Mouse (Mus musculus): ENCODE results near the gene Tph2. TPM values are rescaled to one million over a fixed set of nuclear protein-coding genes. Genes with fewer than 3 reads are reported as not detected.

Tph2 gene
- total RNA-seq, 4 experiments from 2014 or later = 0.77 to 1.7 TPM; not detected in 2

GRCm38 (mm10) chr10:115127907-115128306, 56.9 kb downstream of the Tph2 start:
- DNase-seq = no peak

DNA sequence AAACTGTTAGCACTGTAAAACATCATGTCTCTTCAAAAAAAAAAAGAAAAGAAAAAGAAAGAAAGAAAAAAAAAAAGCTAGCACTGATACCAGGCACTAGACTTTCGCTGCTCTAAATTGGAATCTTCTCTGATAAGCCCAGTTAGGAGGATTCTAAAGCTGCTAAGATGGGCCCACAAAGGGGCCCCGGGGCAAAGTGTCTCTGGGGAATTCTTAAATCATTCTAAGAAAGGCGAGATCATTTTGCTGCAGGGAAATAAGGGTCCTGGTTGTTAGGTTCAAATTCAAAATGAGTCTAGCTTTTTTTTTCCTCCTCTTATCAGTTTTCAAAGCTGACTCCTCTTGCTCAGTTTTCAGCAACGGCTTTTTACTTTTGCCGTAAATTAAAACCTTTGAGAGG, 59.3 kb downstream of the Tph2 start:
- no peak for DNase-seq

- no peak for DNase-seq
Measured at GRCm38 (mm10) chr10:115125027-115125426, 59.8 kb downstream of the Tph2 start.

DNA sequence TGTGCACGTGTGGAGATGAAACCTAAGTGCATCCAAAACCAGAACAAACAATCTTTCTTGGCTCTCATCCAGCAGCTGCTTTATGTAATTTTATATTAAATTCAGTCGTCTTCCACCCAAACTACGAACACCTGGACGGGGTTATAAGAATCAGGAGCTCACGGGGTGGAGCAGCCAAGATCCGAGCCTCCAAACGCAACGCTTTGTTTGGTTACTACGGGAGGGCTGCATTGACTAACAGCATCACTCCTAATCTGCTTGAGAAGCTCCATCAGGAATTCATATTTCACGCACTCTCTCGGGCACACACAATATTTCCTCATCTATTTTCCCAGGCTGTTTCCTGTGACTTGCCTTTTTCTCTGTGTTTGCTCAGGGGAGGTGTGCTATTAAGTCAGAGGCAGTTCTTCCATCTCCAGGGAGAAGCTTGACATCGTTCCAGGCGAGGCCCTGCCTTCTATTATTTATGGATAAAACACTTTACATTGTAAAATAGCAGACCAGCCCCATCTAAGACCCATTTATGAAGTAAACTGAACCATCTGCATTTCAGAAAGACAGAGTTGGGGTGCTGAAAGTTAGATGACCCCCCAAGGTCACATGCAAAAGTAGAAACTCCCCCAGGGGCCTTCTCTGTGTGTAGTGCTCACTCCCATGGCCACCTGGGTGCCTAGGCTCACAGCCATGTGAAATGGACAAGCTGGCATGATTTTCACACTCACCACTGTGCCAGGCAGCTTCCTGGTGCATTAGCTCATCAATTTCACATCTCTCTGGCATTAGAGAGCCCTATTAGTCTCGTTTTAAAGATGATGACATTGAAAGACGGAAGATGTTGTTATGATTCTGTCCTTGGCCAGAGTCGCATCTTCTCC, 76.9 kb downstream of the Tph2 start:
- DNase-seq = no peak

GRCm38 (mm10) chr10:115104175-115104574, 80.6 kb downstream of the Tph2 start:
- no peak for DNase-seq

DNA sequence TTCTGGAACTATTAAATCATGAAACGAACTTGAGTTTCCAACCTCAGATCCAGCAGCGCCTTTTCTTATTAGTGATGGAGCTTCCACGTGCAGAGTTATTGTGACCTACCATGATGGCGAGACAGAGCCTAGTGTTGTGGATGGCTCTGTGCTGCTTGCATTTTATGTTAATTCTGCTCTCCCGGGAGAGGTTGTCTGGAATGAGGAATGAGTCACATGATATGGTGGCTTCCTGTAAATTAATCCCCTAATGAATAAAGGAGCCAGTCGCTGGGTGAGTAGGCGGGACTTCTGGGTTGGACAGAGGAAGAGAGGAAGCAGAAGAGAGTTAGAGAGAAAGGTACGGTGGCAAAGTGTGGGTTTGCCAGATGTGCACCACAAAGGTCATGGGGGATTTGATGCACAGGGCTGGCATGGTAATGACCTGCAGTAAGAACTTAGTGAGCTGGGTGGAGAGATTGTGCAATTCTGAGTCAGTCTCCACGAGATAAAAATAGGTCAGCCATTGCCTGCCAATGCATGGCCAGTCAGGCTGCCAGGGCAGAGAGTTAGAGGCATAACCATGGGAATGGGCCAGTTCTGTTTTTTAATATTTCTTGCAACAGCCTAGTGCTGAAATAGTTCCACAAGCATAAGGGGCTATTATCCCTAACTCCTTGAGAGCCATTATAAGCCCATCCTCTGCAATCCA, 84.8 kb downstream of the Tph2 start:
- peak; percentile 36 for DNase-seq

- no peak for DNase-seq
Measured at GRCm38 (mm10) chr10:115097163-115097562, 87.7 kb downstream of the Tph2 start.

DNA sequence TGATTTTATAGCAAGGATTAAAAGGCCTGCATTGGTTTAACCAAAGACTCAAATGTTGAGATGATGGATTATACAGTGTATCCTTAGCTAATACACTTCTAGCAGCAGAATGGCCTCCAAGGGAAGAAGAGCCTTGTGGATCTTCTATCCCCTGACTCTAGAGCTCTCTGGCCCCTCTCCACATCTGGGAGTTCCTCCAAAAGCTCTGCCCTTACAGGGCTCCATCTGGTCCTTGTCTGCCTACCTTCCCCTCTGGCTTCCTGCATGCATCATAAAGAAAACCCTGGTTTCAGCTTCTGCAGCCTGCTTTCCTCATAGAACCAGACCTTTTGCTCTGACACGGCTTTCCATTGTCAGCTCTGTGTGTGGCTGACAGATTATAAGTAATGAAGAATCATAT, 88.6 kb downstream of the Tph2 start:
- DNase-seq = no peak

- DNase-seq = no peak
Measured at GRCm38 (mm10) chr10:115078232-115078631, 106.6 kb downstream of the Tph2 start.

- no peak for DNase-seq
Measured at GRCm38 (mm10) chr10:115069123-115069911, 115.5 kb downstream of the Tph2 start.

DNA sequence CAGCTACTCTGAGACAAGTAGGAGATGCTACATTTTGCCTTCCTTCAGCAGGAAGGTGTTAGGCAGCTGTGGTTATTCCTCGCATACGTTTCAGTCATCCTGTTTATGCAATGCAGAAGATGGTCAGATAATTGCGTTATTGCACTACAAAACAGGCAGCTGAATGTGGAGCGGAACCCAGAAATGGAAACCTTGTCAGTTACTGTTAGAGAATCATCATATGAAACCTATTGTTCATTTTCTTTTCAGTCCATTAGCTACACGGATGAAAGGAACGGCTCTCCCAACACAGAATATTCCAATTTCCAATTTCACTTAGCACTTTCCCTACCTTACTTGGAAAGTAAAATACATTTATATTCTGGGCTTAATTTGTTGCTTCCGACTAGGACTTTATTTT, 120.9 kb downstream of the Tph2 start:
- no peak for DNase-seq

- DNase-seq = no peak
Measured at GRCm38 (mm10) chr10:115061498-115061897, 123.3 kb downstream of the Tph2 start.

GRCm38 (mm10) chr10:115060759-115061158, 124.1 kb downstream of the Tph2 start:
- DNase-seq = no peak

GRCm38 (mm10) chr10:115051602-115052001, 133.2 kb downstream of the Tph2 start:
- no peak for DNase-seq

DNA sequence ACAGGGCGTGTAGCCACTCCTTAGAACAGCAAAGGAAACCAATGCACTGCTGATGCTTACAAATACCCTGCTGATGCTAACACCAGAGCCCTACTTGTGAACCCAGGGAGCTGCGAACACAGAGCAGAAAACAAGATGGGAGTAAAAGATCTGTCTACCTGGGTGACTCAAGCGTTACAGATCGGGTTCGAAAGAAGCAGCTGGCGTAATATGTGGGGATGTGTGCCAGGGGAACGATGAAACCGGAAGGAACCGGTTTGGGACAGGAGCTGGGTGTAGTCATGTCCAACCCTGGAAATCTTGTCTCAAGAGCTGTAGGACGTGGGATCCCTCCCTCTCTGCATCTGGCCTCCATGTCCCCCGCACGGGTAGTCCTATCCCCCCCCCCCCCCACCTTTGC, 134.1 kb downstream of the Tph2 start:
- DNase-seq = no peak

- no peak for DNase-seq
Measured at GRCm38 (mm10) chr10:115050178-115050577, 134.6 kb downstream of the Tph2 start.

DNA sequence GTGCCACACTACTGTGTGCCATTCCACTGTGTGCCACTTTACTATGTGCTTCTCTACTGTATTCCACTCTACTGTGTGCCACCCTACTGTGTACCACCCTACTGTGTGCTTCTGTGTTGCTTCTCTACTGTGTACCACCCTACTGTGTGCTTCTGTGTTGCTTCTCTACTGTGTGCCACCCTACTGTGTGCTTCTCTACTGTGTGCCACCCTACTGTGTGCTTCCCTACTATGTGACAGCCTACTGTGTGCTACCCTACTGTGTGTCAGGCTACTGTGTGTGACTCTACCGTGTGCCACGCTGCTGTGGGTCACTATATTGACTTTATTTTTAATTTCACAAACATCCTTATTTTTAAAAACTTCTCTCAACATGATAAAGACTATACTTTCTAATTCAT, 136.3 kb downstream of the Tph2 start:
- no peak for DNase-seq

DNA sequence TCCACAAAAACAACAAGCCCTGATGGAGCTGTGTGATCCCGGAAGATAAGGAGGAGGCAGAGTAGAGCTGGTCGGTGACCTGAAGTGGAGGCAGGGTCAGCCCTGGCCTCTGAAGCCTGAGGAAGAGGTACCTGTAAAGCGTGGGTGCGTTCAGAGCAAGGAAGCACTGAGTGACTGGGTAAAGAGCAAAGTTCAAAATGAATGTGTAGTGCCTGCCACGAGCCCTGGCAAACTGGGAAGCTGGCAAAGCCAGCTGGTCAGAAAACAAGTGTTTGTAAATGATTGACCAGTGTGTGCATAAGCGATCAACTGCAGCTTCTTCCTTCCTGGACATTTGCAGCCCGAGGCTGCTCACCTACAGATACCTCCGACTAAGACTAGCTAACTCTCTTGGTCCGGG, 149.1 kb downstream of the Tph2 start:
- DNase-seq = no peak

Other genes with a start within 250 kb of the Tph2 start
- gene Tbc1d15, start 66.4 kb upstream of the Tph2 start, total RNA-seq (2022) = 100 to 1,000 TPM in 1 of 4 experiments, 10 to 100 TPM in 3; 85.9 to 102 (median 92.8) TPM
- gene Rab21, start 130.6 kb upstream of the Tph2 start, total RNA-seq (2022) = 10 to 100 TPM; 56.5 to 57.4 (median 56.7) TPM
- gene Tmem19, start 177.5 kb upstream of the Tph2 start, total RNA-seq (2022) = 10 to 100 TPM; 40.3 to 48.9 (median 42.9) TPM
- gene Thap2, start 199.4 kb upstream of the Tph2 start, total RNA-seq (2022) = 10 to 100 TPM; 12.0 to 13.5 (median 12.9) TPM
- gene Zfc3h1, start 199.9 kb upstream of the Tph2 start, total RNA-seq (2022) = 10 to 100 TPM; 43.1 to 61.9 (median 51.4) TPM